Mouse (Mus musculus): Measurements from ENCODE around the gene Itgb6.

- TF ChIP-seq CTCF (IDR thresholded peaks at IDR 0.05; ENCODE audit: extremely low read depth, insufficient read length, insufficient replicate concordance, low read depth, low read length) (no peak), POLR2A (IDR thresholded peaks at IDR 0.05; ENCODE audit: low read depth, low read length) (no peak)
These were observed 1.5 kb downstream of the Itgb6 start for GRCm38 (mm10) chr2:60720906-60721305.

All from small intestine, adult 2 months (tissue).